Mouse (Mus musculus): ENCODE measurements around the gene Fam222b. TPM values are rescaled to one million over a fixed set of nuclear protein-coding genes. Genes with fewer than 3 reads are reported as not detected.
A peak's percentile ranks its signal among the peaks of the same experiment; 100 is the strongest.
"Not testable (repeated sequence)": the region's sequence is repeated elsewhere in the genome, so short reads cannot be mapped to it uniquely, and the experiment has no call there.

The Fam222b gene
- total RNA-seq, 2 experiments from 2014 or later: 16.9 to 20.3 TPM

DNA sequence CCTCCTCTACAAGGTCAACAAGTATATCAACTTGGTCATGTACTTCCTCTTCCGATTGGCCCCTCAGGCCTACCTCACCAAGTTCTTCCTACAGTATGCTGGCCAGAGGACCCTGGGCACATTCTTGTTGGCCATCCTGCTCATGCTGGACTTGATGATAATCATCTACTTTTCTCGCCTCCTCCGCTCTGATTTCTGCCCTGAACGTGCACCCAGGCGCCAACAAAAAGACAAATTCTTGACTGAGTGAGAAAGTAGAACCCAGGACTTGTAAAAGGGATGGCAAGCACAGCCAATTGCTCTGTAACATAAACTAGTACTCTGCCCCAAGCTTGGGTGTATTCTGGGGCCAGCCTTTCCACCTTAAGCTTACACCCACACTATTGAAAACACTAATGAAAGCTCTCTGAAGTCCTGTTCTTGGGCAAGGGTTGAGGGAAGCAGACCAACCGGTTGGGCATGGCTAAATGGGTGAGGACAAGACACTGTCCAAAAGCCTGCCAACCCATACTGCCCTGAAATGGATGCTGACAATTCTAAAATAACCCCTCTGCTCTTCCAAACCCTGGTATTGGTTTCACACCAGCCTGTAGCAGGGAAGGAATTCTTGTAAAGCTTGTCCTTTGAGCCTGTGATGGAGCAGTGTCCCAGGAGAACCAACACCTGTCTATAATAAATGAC is 85.8 kb downstream of the Fam222b start:
- DNase-seq: no peak

DNA sequence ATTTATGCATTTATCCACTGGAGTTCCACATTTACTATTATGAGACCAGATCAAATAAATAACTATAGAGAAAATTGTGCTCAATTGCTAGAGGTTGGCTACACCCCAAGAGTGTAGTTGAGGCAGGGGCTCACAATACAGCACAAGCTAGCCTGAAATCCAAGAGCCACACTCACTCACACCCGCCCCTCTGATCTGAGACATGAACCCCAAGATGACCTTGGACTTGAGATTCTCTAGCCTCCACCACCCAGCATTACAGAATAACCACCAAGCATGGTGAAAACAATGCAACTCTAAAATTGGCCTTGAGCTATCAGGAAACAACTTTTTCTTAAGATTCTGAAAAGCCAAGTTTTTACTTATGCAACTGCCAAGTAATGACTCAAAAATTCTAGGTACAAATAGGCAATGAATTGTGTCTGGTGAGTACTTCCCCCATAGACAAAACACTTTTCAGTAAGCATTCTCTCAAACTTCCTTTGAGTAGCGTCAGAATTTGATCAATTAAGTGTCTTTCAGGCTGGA is 87.4 kb downstream of the Fam222b start:
- DNase-seq: no peak

DNA sequence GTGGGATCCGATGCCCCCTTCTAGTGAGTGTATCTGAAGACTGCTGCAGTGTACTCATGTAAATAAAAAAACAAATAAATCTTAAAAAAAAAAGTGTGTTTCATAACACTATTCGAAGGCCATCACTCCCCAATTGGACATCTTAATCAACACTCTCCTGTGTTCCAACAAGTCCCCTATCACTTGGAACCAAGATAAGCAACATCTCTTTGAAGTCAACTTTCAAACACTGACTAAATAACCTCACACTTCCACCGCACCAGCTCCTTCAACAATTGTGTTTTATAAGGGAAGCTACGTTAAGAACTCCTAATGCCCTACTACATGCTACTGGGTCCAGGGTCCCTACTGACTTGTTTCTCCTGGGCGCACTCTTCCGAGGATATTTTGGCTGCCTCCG is 88.0 kb downstream of the Fam222b start:
- no peak for DNase-seq

DNA sequence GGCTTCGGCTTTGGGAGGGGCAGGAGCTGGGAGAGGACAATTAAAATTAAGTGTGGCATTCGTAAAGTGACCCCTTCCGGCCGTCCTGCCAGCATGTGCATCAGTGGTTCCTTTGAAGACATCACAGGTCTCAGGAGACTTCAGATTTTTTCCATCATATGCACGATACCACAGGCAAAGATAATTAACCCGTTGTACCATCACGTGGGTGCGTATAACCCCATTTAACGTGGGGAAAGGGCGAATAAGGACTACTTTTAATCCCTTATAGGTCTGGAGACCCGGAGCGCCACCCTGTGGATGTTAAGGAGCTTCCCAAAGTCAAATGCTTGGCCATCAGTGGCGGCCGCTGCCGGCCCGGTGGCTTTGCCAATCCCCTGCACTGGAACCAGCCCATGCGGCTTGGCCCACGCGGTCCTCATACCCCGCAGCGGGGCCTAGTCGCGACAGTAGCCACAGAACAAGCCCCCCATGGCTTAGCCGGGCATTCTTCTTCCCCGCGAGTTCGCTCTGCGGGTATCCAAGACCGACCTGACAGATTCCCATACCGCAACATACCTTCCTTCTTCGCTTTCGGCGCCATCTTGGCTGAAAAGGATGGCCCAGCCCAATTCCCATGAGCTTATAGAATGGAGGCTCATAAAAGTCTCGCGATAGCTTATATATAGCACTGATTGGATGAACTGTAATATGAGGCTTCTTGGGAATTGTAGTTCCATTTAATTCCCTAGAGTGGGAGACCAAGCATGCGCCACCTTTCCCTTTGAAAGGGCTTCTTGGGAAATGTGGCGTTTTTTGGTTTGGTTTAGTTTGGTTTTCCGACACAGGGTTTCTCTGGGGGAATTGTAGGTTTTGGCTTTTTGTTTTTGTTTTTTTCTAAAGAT is 88.7 kb downstream of the Fam222b start, which contains the start of gene Rpl23a:
Gene Rpl23a (minus strand): TSS at position 624 of the 884 bp plus-strand sequence.
- peak; percentile 78 to 79 for DNase-seq

DNA sequence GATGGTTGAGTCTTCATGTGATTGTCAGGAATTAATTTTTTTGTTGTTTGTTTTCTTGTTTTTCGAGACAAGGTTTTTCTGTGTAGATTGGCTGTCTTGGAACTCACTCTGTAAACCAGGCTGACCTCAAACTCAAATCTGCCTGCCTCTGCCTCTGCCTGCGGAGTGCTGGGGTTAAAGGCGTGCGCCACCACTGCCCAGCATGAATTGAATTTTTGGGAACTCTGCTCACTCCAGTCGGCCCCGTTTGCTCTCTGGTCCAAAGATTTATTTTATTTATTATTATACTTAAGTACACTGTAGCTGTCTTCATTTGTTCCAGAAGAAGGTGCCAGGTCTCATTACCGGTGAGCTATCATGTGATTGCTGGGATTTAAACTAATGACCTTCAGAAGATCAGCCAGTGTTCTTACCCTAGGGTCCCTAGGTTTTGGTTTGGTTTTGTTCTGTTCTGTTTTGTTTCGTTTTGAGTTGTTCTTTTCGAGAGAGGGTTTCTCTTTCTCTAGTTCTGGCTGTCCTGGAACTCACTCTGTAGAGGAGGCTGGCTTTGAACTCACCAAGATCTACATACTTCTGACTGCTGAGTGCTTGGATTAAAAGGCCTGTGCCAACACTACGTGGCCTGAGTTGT is 89.5 kb downstream of the Fam222b start:
- DNase-seq: no peak

DNA sequence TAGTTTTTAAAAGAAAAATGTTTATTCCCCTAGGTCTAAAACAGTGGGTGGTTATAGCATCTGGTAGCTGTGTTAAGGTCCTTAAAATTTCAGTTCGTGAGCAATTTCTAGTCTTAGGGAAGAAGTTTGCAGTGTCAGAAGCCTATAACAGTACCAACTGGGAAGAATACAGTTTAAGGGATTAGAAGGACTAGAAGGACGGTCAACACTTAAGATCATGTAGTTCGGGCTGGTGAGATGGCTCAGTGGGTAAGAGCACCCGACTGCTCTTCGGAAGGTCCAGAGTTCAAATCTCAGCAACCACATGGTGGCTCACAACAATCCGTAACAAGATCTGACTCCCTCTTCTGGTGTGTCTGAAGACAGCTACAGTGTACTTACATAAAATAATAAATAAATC is 90.2 kb downstream of the Fam222b start:
- not testable (repeated sequence) for DNase-seq

DNA sequence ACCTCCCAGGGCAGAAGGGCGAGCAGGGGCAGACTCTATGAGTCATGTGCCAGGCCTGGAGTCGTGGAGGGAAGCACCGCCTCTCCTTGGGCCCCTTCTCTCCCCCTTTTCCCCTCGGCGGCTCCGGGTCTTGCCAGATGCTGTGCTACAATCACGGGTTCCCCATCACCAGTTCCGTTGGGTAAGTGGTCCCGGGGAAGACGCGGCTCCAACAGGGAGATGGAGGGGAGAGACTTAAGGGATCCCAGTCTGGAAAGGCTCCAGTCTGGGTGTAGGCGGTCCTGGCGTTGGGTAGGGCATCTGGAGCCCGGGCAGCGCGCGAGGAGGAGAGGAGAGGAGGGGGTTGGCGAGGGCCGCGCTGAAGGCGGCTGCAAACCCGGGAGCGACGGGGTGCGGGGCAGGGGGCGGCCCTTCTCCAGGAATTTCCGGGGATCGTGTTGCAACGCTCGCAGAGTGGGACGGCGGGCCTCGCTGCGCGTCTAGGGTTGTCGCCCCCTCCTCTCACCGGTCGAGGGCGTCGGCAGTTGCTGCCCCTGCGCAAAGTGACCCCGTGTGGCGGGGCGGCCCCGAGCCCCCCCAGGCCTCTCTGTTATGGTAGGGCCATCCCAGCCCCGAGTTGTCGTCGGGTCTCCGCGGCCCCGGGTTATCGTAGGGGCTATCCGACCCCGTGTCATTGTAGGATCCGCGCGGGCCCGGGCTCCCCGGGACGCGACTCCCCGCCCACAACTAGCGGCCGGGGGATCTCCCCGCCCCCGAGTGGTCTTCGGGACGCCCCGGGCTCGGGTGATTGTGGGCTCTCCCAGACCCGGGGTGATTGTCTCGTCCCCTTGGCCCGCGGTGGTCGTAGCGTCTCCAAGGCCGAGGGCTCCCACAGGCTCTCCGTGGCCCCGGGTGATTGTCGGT is 94.1 kb downstream of the Fam222b start, which contains the start of gene Rab34:
Gene Rab34 (plus strand): TSS at position 100 of the 903 bp plus-strand sequence.
- DNase-seq: peak; percentile 79 to 88

DNA sequence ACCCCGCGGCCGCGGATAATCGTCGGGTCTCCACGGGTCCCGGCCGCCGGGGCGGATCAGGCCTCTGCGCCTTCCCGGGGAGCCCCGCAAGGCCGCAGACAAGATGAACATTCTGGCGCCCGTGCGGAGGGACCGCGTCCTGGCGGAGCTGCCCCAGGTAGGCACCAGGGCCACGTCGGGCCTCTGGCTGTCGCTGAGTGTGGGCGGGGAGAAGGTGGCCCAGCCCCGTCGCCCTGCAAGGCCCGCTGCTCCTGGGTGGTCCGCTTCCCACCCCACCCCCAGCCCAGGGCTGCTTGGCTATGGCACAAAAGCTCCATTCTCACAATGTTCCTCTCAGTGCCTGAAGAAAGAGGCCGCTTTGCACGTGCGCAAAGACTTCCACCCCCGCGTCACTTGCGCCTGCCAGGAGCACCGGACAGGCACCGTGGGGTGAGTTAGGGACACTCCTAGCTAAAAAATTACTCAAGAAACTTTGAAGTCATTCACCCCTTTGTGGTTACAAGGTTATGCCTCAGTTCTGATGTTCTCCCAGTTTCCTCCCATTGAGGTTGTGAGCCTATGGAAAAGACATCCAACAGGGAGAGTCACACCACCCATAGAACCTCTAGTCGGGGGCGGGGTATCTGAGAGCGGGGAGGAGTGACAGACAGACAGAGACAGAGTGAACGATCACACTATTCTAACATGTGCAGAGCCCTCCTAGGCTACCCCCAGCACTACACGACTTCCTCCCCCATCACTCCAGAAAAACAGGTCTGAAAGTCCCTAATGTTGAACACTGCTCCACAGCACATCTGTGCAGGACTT is 95.0 kb downstream of the Fam222b start:
- DNase-seq: peak; percentile 71 to 81

DNA sequence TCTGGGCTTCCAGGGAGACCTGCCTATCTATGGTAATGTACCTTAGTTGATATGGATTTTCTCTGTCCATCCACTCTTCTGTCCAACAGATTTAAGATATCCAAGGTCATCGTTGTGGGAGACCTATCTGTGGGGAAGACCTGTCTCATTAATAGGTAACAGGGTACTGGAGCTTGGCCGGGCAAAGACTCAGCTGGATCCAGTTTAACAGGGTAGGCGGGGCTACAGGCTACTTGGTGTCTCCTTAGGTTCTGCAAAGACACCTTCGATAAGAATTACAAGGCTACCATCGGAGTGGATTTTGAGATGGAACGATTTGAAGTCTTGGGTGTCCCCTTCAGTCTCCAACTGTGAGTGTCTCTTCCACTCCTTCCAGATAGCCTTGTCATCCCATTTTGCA is 95.6 kb downstream of the Fam222b start:
- DNase-seq: no peak

DNA sequence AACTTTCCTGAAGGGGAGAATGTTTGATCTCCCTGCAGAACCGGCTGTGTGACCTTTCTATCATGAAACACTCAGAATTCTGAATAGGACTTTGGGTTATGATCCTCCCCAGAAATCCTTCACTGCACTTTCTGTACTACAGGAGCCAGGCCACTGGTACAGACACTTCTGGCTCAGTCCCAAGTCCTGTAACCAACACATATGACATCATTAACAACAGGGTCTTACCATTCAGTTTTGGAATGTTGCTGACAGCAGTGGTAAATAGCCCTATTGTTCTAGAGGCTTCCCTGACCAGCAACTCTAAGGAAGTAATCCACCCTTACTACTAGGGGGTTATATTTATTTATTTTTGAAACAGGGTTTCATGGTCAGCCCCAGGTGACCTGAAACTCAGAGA is 98.7 kb downstream of the Fam222b start, which contains the start of gene Proca1:
Gene Proca1 (plus strand): TSS at position 280 of the 400 bp plus-strand sequence.
- DNase-seq: no peak

DNA sequence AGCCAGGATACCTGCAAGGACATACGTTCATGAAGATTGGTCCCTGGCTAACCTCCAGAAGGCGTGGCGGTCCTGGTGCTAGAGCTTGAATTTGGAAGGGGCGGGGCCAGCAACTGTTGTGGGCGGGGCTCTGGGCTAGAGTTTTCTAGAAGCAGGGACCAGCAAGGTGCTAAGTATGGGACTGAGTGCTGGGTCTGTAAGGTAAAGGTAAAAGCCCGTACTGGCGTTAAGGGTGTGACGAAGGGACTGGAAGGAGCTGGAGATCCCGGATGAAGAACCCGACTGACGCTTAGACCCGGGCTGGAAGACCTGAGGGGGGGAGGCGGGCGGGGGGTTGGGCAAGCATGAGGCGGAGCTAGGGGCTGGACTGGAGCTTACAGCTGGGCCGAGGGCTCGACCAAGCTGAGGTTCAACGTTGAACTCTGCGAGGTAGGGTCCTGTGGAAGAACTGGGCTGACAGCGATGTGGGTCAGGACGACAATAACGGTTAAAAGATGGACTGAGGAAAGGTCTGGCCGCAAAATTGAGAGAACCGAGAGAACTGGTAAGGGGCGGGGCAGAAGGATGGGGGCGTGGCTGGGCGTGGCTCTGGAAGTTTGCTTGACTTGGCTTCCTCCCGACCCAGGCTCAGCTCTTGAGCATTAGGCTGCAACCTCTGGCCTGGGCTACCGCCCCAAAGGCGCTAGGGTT is 100.1 kb downstream of the Fam222b start:
- peak; percentile 82 to 88 for DNase-seq

DNA sequence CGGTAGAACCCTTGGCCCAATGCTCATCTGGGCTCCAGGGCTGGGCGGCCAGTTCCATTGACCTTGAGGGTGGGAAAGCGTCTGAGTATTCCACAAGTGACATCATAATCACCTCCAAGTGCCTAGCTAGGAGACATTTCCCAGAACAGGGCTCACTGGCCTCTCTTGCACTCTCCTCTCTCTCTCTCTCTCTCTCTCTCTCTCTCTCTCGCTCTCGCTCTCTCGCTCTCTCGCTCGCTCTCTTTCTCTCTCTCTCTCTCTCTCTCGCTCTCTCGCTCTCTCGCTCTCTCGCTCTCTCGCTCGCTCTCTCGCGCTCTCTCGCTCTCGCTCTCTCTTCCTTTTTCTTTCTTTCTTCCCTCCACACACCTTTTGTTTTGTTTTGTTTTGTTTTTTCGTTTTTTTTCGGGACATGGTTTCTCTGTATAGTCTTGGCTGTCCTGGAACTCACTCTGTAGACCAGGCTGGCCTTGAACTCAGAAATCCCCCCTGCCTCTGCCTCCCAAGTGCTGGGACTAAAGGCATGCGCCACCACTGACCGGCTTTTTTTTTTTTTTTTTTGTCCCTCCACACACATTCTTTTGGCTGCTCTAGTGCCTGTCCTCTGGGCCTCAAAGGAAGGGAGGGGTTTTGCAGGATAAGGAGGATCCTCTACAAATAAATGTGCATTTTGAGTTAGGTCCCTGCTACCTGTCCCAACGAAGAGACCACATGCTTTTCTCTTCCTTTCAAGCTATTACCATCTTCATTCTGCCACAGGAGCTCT is 100.8 kb downstream of the Fam222b start:
- no peak for DNase-seq

DNA sequence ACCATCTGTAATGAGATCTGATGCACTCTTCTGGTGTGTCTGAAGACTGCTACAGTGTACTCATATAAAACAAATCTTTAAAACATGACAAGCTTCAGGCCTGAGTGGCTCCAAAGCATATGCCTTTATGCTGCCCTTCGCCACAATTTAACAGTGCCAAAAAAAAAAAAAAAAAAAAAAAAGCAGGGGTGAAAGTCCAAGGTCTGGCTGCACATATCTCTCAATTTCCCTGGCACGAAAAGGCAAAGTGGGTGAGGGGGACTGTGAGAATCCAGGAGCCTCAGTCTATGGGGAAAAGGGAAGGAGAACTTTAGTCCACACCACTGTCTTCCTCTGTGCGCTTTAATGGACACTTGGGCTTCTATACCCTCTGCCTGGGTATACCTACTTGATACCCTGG is 107.9 kb downstream of the Fam222b start:
- no peak for DNase-seq

DNA sequence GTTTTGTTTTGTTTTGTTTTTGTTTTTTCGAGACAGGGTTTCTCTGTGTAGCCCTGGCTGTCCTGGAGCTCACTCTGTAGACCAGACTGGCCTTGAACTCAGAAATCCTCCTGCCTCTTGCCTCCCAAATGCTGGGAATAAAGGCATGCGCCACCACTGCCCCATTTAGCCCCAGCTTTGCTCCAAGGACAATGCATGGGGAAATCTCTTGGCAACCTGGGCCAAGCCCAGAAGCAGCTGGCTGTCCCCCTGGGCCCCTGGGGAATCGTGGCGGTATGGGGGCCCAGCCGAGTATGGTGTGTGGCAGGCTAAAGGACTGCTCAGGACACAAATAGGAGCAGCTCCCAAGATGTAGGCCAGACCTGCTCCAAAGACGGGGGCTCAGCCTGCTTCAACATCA is 109.8 kb downstream of the Fam222b start:
- peak; percentile 52 to 61 for DNase-seq

DNA sequence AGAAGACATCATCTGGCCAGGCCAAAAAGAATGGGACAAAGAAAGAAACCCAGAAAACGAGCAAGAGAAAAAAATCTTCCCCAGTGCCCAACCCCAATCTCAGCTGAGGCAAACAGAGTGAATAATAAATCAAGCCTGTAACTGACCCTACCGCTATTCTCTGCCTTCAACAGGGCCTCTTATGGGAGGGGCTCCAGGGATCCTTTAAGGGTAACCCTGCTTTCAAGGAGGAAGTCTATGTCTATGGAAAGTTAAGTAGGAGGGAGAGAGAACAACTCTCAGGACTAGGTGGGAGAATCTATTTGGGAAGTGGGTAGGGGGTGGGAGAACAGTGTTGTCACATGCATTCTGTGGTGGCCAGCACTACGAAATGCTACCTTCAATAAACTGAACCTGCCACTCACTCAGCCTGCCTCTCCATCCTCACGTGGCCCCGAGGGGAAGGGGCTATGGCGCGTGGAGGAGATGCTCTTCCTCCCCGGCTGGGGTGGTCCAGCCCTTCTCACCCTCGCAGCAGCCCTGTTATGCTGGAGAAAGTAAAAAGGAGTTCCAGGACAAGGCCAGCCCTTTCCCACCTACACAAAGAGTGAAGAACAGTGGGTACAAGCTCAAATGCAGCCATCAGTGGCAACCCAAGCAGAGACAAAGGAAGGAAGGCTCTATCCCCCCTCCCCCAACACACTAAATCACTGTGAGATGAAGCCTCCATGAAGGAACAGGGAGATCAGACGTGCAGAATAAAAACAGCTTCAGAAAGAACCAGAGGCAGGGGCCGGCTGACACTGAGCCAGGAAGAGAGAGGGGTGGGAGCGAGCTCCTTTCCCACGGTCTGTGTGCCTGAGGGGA is 111.1 kb downstream of the Fam222b start:
- no peak for DNase-seq

Measured in adrenal gland, postnatal 36 days (tissue).